Mouse (Mus musculus) urinary bladder, postnatal 36 days (tissue): Measurements from ENCODE around the gene Asgr2.
"Not testable (repeated sequence)": the region's sequence is repeated elsewhere in the genome, so short reads cannot be mapped to it uniquely, and the experiment has no call there.

Experiments
- DNase-seq, 2 experiments: peaks; one replicate each; pipeline ENCODE4 v3.0.0; 2022; ENCODE audit warnings: low spot score in 2 of 2, mixed read lengths in 1 of 2

The Asgr2 gene

GRCm38 (mm10) chr11:70091986-70092783, at the start of gene Asgr2:
Gene Asgr2 (plus strand): TSS chr11:70092644.
- DNase-seq, result peak in 1 of 2 experiments; percentile 30

DNA sequence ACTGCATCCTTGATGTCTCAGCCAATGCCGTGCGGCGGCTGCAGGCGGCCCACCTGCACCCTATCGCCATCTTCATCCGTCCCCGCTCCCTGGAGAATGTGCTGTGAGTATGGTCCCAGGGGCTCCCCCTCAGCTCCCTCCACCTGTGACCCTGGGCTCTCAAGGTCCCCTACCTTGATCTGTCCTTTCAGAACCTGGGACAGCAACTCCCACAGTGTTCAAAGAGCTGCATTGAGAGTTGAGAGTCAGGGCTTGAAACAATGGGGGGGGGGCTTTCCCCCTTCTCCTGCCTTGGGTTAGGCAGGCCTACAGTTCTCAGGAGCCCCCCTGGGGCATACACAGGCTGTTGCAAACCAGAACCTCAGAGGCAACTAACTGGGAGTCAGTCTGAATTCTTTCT, 48.8 kb upstream of the Asgr2 start:
- DNase-seq, result no peak

- DNase-seq, result no peak
These were observed 47.0 kb upstream of the Asgr2 start for GRCm38 (mm10) chr11:70045435-70045834.

GRCm38 (mm10) chr11:70049366-70049765, 43.1 kb upstream of the Asgr2 start:
- DNase-seq, result no peak

GRCm38 (mm10) chr11:70049816-70050215, 42.6 kb upstream of the Asgr2 start:
- DNase-seq, result no peak

GRCm38 (mm10) chr11:70053156-70053555, 39.3 kb upstream of the Asgr2 start:
- no peak for DNase-seq

DNA sequence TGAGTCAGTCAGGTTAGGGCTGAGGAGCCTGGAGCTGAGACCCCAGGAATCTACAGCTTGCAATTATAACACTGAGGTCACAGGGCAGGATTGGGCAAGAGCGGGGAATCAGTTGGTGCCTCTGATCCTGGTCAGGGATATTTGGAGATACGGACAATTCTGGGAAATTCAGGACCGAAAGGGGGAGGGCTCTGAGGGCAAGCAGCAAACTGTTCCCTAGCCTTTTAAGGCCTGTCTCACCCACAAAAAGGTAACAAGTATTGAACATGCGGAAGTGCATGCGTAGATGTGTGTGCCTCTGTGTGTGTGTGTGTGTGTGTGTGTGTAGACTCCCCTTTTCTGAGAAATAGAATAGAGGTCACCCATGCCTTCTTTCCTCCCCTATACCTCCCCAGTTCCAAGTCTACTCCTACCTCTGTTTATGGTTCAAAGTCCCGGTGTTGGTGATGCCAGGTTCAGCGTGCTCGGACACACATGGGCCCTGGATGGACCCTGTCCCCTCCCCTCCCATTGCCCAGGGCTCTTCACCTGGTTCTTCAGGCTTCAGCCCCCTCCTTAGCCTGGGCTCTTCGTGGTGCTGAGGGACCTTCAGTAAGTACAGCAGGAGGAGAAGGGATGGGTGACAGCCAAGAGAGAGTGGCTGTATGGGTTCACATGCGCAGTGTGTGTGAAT, 38.4 kb upstream of the Asgr2 start, which contains the start of gene Asgr1:
Gene Asgr1, plus strand, starts transcription at position 188 of the 673 bp plus-strand sequence.
- no peak for DNase-seq

GRCm38 (mm10) chr11:70055618-70056214, 36.7 kb upstream of the Asgr2 start:
- DNase-seq, result peak; percentile 61 to 72

- DNase-seq, result no peak
These were observed 34.6 kb upstream of the Asgr2 start for GRCm38 (mm10) chr11:70057805-70058204.

- no peak for DNase-seq
These were observed 32.5 kb upstream of the Asgr2 start for GRCm38 (mm10) chr11:70059930-70060329.

- no peak for DNase-seq
These were observed 29.4 kb upstream of the Asgr2 start for GRCm38 (mm10) chr11:70063053-70063452.

GRCm38 (mm10) chr11:70066701-70067100, 25.7 kb upstream of the Asgr2 start:
- no peak for DNase-seq

- no peak for DNase-seq
These were observed 24.2 kb upstream of the Asgr2 start for GRCm38 (mm10) chr11:70068245-70068644.

GRCm38 (mm10) chr11:70070057-70070456, 22.4 kb upstream of the Asgr2 start:
- DNase-seq, result no peak

GRCm38 (mm10) chr11:70070603-70071002, 21.8 kb upstream of the Asgr2 start:
- not testable (repeated sequence) for DNase-seq

DNA sequence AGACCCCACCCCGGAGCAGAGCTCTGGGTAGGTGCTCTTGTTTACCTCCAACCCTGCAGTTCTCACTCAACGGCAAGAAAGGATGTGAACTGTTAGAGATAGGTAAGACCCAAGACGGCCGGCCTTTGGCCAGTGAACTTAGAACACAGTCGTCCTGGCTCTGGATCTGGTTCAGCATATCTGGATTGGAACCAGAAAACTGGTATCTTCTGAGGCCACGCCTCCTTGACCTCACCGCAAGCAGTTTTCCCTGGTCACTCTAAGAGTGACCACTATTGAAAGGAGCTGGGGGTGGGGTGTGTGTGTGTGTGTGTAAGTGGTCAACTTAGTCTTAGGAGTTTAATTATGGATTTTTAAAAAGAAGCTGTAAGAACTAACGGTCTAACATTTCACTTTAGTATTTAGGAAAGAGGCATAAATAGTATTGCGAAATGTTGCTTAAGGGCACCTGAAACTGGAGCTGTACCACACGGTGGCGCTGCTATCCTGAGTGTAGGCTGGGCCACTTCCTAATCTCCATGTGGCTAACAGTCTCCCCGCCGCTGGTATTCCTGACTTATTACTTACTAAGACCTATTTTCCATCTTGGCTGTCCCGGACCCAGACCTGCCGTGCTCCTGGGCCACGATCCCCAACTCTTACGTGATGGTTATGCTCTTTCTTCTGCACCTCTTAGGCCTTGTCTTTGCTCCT, 17.9 kb upstream of the Asgr2 start:
- peak; percentile 76 to 80 for DNase-seq

DNA sequence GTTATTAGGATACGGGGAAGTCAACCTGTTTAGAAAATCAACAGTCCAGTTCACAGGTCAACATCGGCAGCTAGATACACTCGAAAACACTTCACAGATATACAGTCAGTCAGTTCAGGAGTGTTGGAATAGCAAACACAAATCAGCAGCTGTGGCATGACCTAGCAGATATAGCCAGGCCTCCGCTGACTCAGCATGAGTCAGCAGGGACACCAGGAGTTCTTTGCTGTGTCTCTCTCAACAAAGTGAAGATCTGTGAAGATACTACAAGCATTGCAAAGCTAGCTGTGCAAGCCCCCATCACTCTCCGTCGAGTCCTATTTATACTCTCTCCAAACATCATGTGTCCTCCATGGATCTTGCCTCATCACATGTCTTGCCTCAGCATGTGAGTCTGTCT, 16.9 kb upstream of the Asgr2 start:
- no peak for DNase-seq

GRCm38 (mm10) chr11:70077441-70077840, 15.0 kb upstream of the Asgr2 start:
- DNase-seq, result no peak

DNA sequence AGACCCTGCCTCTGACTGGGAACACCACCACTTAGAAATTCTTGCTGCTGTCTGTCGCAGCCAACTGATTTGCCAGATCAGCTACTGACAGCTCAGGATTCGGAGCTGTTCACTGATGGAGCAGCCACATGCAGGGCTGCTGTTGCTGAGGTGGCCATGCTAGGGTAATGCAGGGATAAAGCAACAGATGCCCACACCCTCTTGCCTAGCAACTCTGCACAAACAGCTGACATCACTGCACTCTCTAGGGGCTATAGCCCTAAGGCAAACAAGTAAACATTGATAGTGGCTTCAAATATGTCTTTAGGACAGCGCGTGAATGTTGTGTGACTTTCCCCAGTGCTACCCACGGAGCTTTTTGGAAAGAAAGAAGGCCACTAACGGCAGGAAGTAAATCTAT, 13.3 kb upstream of the Asgr2 start:
- no peak for DNase-seq

GRCm38 (mm10) chr11:70079928-70080327, 12.5 kb upstream of the Asgr2 start:
- DNase-seq, result no peak

GRCm38 (mm10) chr11:70080803-70081590, 11.4 kb upstream of the Asgr2 start:
- no peak for DNase-seq
